Mouse (Mus musculus): ENCODE results near the gene Parp1. TPM values are rescaled to one million over a fixed set of nuclear protein-coding genes. Genes with fewer than 3 reads are reported as not detected.
"Not testable (repeated sequence)": the region's sequence is repeated elsewhere in the genome, so short reads cannot be mapped to it uniquely, and the experiment has no call there.

Parp1 gene
- total RNA-seq, 4 experiments from 2014 or later: 53.7 to 65.2 (median 57.6) TPM

GRCm38 (mm10) chr1:180559454-180559853 is 9.3 kb upstream of the Parp1 start:
- no peak for DNase-seq (ENCODE audit: low spot score)

- DNase-seq (ENCODE audit: low spot score): no peak
Measured at GRCm38 (mm10) chr1:180561187-180561586, 7.5 kb upstream of the Parp1 start.

GRCm38 (mm10) chr1:180564885-180565284 is 3.8 kb upstream of the Parp1 start:
- DNase-seq (ENCODE audit: low spot score): no peak

GRCm38 (mm10) chr1:180567761-180568160 is 963 bp upstream of the Parp1 start:
- no peak for DNase-seq (ENCODE audit: low spot score)

- no peak for DNase-seq (ENCODE audit: low spot score)
Measured at GRCm38 (mm10) chr1:180568248-180568647, 476 bp upstream of the Parp1 start.

GRCm38 (mm10) chr1:180569453-180569852 is 729 bp downstream of the Parp1 start:
- DNase-seq (ENCODE audit: low spot score): no peak

- DNase-seq (ENCODE audit: low spot score): no peak
Measured at GRCm38 (mm10) chr1:180570181-180570580, 1.5 kb downstream of the Parp1 start.

GRCm38 (mm10) chr1:180571018-180571589 is 2.4 kb downstream of the Parp1 start:
- no peak for DNase-seq (ENCODE audit: low spot score)

GRCm38 (mm10) chr1:180571721-180572120 is 3.0 kb downstream of the Parp1 start:
- DNase-seq (ENCODE audit: low spot score): not testable (repeated sequence)

GRCm38 (mm10) chr1:180572154-180572553 is 3.4 kb downstream of the Parp1 start:
- no peak for DNase-seq (ENCODE audit: low spot score)

GRCm38 (mm10) chr1:180576524-180576923 is 7.8 kb downstream of the Parp1 start:
- DNase-seq (ENCODE audit: low spot score): no peak

GRCm38 (mm10) chr1:180577837-180578236 is 9.1 kb downstream of the Parp1 start:
- no peak for DNase-seq (ENCODE audit: low spot score)

- peak; percentile 18 for DNase-seq (ENCODE audit: low spot score)
Measured at GRCm38 (mm10) chr1:180587792-180588442, 19.2 kb downstream of the Parp1 start.

GRCm38 (mm10) chr1:180600578-180600977 is 31.9 kb downstream of the Parp1 start:
- DNase-seq (ENCODE audit: low spot score): no peak

- peak; percentile 21 for DNase-seq (ENCODE audit: low spot score)
Measured at GRCm38 (mm10) chr1:180601806-180602205, 33.1 kb downstream of the Parp1 start.

GRCm38 (mm10) chr1:180604579-180604978 is 35.9 kb downstream of the Parp1 start:
- DNase-seq (ENCODE audit: low spot score): peak; percentile 70

- no peak for DNase-seq (ENCODE audit: low spot score)
Measured at GRCm38 (mm10) chr1:180606106-180606505, 37.4 kb downstream of the Parp1 start.

GRCm38 (mm10) chr1:180606796-180607577 is 38.3 kb downstream of the Parp1 start:
- DNase-seq (ENCODE audit: low spot score): no peak

GRCm38 (mm10) chr1:180607578-180607879 is 38.8 kb downstream of the Parp1 start:
- DNase-seq (ENCODE audit: low spot score): no peak

GRCm38 (mm10) chr1:180611842-180612241 is 43.1 kb downstream of the Parp1 start:
- DNase-seq (ENCODE audit: low spot score): not testable (repeated sequence)

- no peak for DNase-seq (ENCODE audit: low spot score)
Measured at GRCm38 (mm10) chr1:180616762-180617161, 48.0 kb downstream of the Parp1 start.

GRCm38 (mm10) chr1:180622389-180622788 is 53.7 kb downstream of the Parp1 start:
- DNase-seq (ENCODE audit: low spot score): no peak

GRCm38 (mm10) chr1:180623911-180624310 is 55.2 kb downstream of the Parp1 start:
- DNase-seq (ENCODE audit: low spot score): no peak
